Mouse (Mus musculus) hindbrain, embryonic 15.5 days (tissue): ENCODE results near the gene Echs1. TPM values are rescaled to one million over a fixed set of nuclear protein-coding genes. Genes with fewer than 3 reads are reported as not detected.

ENCODE experiments used
- ATAC-seq: fragments of 200-750 bp; cut with Nextera tagmentation; 2 replicates; pipeline ENCODE4 v1.8.0; 2017; ENCODE audit warnings: low read depth, moderate number of reproducible peaks, moderate TSS enrichment; ENCODE audit not compliant: low FRiP score
- H3K27ac ChIP-seq: fragments of 300-500 bp; sonication (generic); replicated peaks from 2 replicates; pipeline ENCODE4 v1.5.1; 2015; ENCODE audit warnings: mild to moderate bottlenecking, inconsistent platforms
- H3K27me3 ChIP-seq: fragments of 300-500 bp; sonication (generic); 2 replicates; pipeline ENCODE4 v1.6.1; 2015; ENCODE audit warnings: control low read depth, inconsistent platforms
- H3K36me3 ChIP-seq: fragments of 300-500 bp; sonication (generic); 2 replicates; pipeline ENCODE4 v1.6.1; 2015; ENCODE audit warnings: control low read depth, inconsistent platforms
- H3K4me1 ChIP-seq: fragments of 300-500 bp; sonication (generic); replicated peaks from 2 replicates; pipeline ENCODE4 v1.6.1; 2015; ENCODE audit warnings: control low read depth, inconsistent platforms
- H3K4me2 ChIP-seq: fragments of 300-500 bp; sonication (generic); 2 replicates; pipeline ENCODE4 v1.6.1; 2015; ENCODE audit warnings: moderate library complexity, mild to moderate bottlenecking, inconsistent platforms
- H3K4me3 ChIP-seq: fragments of 300-500 bp; sonication (generic); 2 replicates; pipeline ENCODE4 v1.5.1; 2015; ENCODE audit warnings: mild to moderate bottlenecking, inconsistent platforms
- H3K9ac ChIP-seq: fragments of 300-500 bp; sonication (generic); 2 replicates; pipeline ENCODE4 v1.6.1; 2015; ENCODE audit warnings: inconsistent platforms
- H3K9me3 ChIP-seq: fragments of 300-500 bp; sonication (generic); 2 replicates; pipeline ENCODE4 v1.6.1; 2016; ENCODE audit warnings: control low read depth, inconsistent platforms
- WGBS: fragments of 180-500 bp; shearing (Covaris S2); methylation state at CpG from one replicate; pipeline ENCODE4 v1.1.7; 2015; 5-methylcytosine and 5-hydroxymethylcytosine counted together
- polyA plus RNA-seq: library from polyadenylated mRNA; unstranded; fragments of >200 nt; fragmentation: Nextera tagmentation; extraction: Ambion mirVana; gene quantifications from 2 replicates; pipeline ENCODE4 v1.2.1, GENCODE M21; 2015

Echs1 gene
- polyA plus RNA-seq, 1 experiment from 2014 or later: 115 TPM

GRCm38 (mm10) chr7:140057413-140058407, 58.6 kb downstream of the Echs1 start:
- peaks cover 5% of the 10 kb centered on the region; the same call in 1 of the 2 replicates for H3K27me3 ChIP-seq
- no peaks in the 10 kb centered on the region for H3K36me3 ChIP-seq
- H3K4me2 ChIP-seq: peak overlapping the region; percentile 91
- peaks cover 46% of the 10 kb centered on the region for H3K4me1 ChIP-seq
- H3K27ac ChIP-seq: peak overlapping the region; percentile 89
- ATAC-seq: peak; percentile 79
- H3K9me3 ChIP-seq: no peaks in the 10 kb centered on the region
- WGBS: 2% methylated on average over 53 of the region's 53 CpGs
- peak overlapping the region; percentile 82 for H3K9ac ChIP-seq
- peak overlapping the region; percentile 54 for H3K4me3 ChIP-seq

Other genes with a start within 250 kb of the Echs1 start
- gene Kndc1, start 221.8 kb downstream of the Echs1 start, polyA plus RNA-seq: 14.6 and 18.1 TPM in 2 replicates
- not detected in 2 replicates for gene Utf1, start 172.7 kb downstream of the Echs1 start, polyA plus RNA-seq
- 0.68 and 0.97 TPM in 2 replicates for gene 6430531B16Rik, start 137.7 kb downstream of the Echs1 start, polyA plus RNA-seq
- gene Adam8, start 123.9 kb downstream of the Echs1 start, polyA plus RNA-seq: 2.9 and 3.6 TPM in 2 replicates
- gene Zfp511, start 80.1 kb downstream of the Echs1 start, polyA plus RNA-seq: 48.1 and 56.8 TPM in 2 replicates
- gene Tubgcp2, start 79.8 kb downstream of the Echs1 start, polyA plus RNA-seq: 53.3 and 56.6 TPM in 2 replicates
- 5.5 and 9.5 TPM in 2 replicates for gene Msx3, start 67.4 kb downstream of the Echs1 start, polyA plus RNA-seq
- gene Caly, start 33.9 kb downstream of the Echs1 start, polyA plus RNA-seq: 279 and 296 TPM in 2 replicates
- gene Prap1, start 23.1 kb downstream of the Echs1 start, polyA plus RNA-seq: not detected in 2 replicates
- gene Fuom, start 14.0 kb downstream of the Echs1 start, polyA plus RNA-seq: 37.6 and 41.2 TPM in 2 replicates
- 7.7 and 9.6 TPM in 2 replicates for gene Paox, start 677 bp downstream of the Echs1 start, polyA plus RNA-seq
- 27.4 and 31.1 TPM in 2 replicates for gene Mtg1, start 21.1 kb upstream of the Echs1 start, polyA plus RNA-seq
- 24.9 and 28.2 TPM in 2 replicates for gene Sprn, start 38.4 kb upstream of the Echs1 start, polyA plus RNA-seq
- gene Olfr522, start 48.3 kb upstream of the Echs1 start, polyA plus RNA-seq: not detected in 2 replicates
- not detected in 2 replicates for gene Olfr523, start 56.7 kb upstream of the Echs1 start, polyA plus RNA-seq
- gene Olfr524, start 89.5 kb upstream of the Echs1 start, polyA plus RNA-seq: not detected in 2 replicates
- gene Cd163l1, start 101.8 kb upstream of the Echs1 start, polyA plus RNA-seq: 0.04 TPM in 1 of 2 replicates, not detected in the other
- gene 5830411N06Rik, start 130.8 kb upstream of the Echs1 start, polyA plus RNA-seq: not detected in 2 replicates
- not detected in 2 replicates for gene Olfr525, start 204.4 kb upstream of the Echs1 start, polyA plus RNA-seq
- gene Olfr527, start 217.5 kb upstream of the Echs1 start, polyA plus RNA-seq: not detected in 2 replicates
- gene Olfr60, start 245.2 kb upstream of the Echs1 start, polyA plus RNA-seq: not detected in 2 replicates